Mouse (Mus musculus) cerebellum, adult 9-11 months (tissue): ENCODE results near the gene Gm17027.
"Not testable (repeated sequence)": the region's sequence is repeated elsewhere in the genome, so short reads cannot be mapped to it uniquely, and the experiment has no call there.

Experiments used
- DNase-seq: peaks from one replicate; pipeline ENCODE4 v3.0.0; 2022

Gm17027 gene

DNA sequence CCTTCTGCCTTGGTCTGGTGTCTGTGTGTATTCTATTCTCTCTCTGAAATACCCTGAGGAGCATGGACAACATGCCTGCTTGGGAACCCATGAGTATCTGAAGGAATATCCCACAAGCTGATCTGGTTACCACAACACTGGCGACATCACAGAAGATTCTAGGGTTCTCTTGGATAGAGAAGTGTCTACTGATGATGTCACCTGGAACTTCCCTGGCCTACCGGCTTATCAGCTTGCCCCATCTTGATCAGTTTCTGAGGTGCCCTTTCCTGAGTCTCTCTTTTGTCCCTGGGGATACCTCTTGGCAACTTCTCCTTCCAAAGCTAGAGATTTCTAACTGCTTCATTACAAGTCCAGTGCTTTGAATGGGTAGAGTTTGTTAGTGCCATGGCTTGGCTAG lies at the start of gene Gm17027:
Gene Gm17027, minus strand, starts transcription at position 101 of the 400 bp plus-strand sequence.
- not testable (repeated sequence) for DNase-seq

DNA sequence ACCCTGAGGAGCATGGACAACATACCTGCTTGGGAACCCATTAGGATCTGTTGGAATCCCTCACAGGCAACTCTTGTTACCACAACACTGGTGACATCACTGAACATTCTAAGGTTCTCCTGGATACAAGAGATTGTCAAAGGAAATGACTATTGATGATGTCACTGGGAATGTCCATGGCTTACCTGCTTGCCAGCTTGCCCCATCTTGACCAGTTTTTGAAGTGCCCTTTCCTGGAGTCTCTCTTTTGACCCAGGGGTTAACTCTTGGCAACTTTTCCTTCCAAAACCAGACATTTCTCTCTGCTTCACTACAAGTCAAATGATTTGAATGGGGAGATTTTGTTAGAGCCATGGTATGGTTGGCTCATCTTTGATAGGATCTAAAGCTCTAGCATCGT lies 28.3 kb upstream of the Gm17027 start, which contains the start of gene Gm3573:
Gene Gm3573, minus strand, starts transcription at position 101 of the 400 bp plus-strand sequence.
- DNase-seq: not testable (repeated sequence)

DNA sequence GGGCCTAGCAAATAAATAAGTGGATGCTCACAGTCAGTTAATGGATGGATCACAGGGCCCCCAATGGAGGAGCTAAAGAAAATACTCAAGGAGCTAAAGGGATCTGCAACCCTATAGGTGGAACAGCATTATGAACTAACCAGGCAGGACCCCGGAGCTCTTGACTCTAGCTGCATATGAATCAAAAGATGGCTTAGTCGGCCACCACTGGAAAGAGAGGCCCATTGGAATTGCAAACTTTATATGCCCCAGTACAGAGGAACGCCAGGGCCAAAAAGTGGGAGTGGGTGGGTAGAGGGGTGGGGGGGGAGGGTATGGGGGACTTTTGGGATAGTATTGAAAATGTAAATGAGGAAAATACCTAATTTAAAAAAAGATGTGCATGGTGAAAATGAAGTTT lies 21.5 kb upstream of the Gm17027 start:
- DNase-seq: not testable (repeated sequence)

GRCm38 (mm10) chr14:42134571-42134970 lies 27.9 kb downstream of the Gm17027 start:
- not testable (repeated sequence) for DNase-seq

GRCm38 (mm10) chr14:42133806-42134205 lies 28.6 kb downstream of the Gm17027 start:
- DNase-seq: peak; percentile 2

DNA sequence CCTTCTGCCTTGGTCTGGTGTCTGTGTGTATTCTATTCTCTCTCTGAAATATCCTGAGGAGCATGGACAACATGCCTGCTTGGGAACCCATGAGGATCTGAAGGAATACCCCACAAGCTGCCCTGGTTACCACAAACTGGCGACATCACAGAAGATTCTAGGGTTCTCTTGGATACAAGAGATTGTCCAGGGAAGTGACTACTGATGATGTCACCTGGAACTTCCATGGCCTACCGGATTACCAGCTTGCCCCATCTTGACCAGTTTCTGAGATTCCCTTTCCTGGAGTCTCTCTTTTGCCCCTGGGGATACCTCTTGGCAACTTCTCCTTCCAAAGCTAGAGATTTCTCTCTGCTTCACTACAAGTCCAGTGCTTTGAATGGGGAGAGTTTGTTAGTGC lies 45.2 kb downstream of the Gm17027 start, which contains the start of gene Gm7951:
Gene Gm7951, minus strand, starts transcription at position 101 of the 400 bp plus-strand sequence.
- DNase-seq: not testable (repeated sequence)
